Mouse (Mus musculus) hindbrain, embryonic 11.5 days (tissue): ENCODE measurements around the gene Irak4. TPM values are rescaled to one million over a fixed set of nuclear protein-coding genes. Genes with fewer than 3 reads are reported as not detected.

Experiments used
- ATAC-seq: fragments of 200-750 bp; cut with Nextera tagmentation; 2 replicates; pipeline ENCODE4 v1.8.0; 2017; ENCODE audit warnings: mild to moderate bottlenecking, moderate TSS enrichment, moderate library complexity; ENCODE audit not compliant: low FRiP score
- DNase-seq: peaks from one replicate; pipeline ENCODE4 v3.0.0-alpha.2; 2015; ENCODE audit warnings: low spot score
- H3K27ac ChIP-seq: fragments of 300-500 bp; sonication (generic); 2 replicates; pipeline ENCODE4 v1.5.1; 2014; ENCODE audit warnings: mild to moderate bottlenecking, low read depth, low read length
- H3K27me3 ChIP-seq: fragments of 300-500 bp; sonication (generic); 2 replicates; pipeline ENCODE4 v1.6.1; 2014; ENCODE audit warnings: mild to moderate bottlenecking, low read length, moderate library complexity, mixed read lengths; ENCODE audit not compliant: control insufficient read depth, insufficient read depth
- H3K36me3 ChIP-seq: fragments of 300-500 bp; sonication (generic); 2 replicates; pipeline ENCODE4 v1.6.1; 2014; ENCODE audit warnings: mild to moderate bottlenecking, low read length, moderate library complexity, mixed read lengths; ENCODE audit not compliant: control insufficient read depth, insufficient read depth
- H3K4me1 ChIP-seq: fragments of 300-500 bp; sonication (generic); replicated peaks from 2 replicates; pipeline ENCODE4 v1.6.1; 2014; ENCODE audit warnings: low read length, mixed read lengths; ENCODE audit not compliant: control insufficient read depth, insufficient read depth
- H3K4me2 ChIP-seq: fragments of 300-500 bp; sonication (generic); replicated peaks from 2 replicates; pipeline ENCODE4 v1.6.1; 2014; ENCODE audit warnings: mild to moderate bottlenecking, low read depth, low read length
- H3K4me3 ChIP-seq: fragments of 300-500 bp; sonication (generic); 2 replicates; pipeline ENCODE4 v1.5.1; 2014; ENCODE audit warnings: low read depth, low read length
- H3K9ac ChIP-seq: fragments of 300-500 bp; sonication (generic); 2 replicates; pipeline ENCODE4 v1.6.1; 2014; ENCODE audit warnings: low read depth, low read length
- H3K9me3 ChIP-seq: fragments of 300-500 bp; sonication (generic); 2 replicates; pipeline ENCODE4 v1.6.1; 2016; ENCODE audit warnings: low read length; ENCODE audit not compliant: control insufficient read depth
- WGBS: fragments of 180-500 bp; shearing (Covaris S2); extraction: QIAGEN DNeasy Blood & Tissue Kit; methylation state at CpG from one replicate; pipeline ENCODE4 v1.1.7; 2014; 5-methylcytosine and 5-hydroxymethylcytosine counted together
- polyA plus RNA-seq: library from polyadenylated mRNA; unstranded; fragments of >200 nt; fragmentation: Nextera tagmentation; extraction: Ambion mirVana; gene quantifications from 2 replicates; pipeline ENCODE4 v1.2.1, GENCODE M21; 2014

Gene Irak4
- polyA plus RNA-seq, 1 experiment from 2014 or later: 3.0 TPM

GRCm38 (mm10) chr15:94630553-94630952, 87.1 kb downstream of the Irak4 start:
- no peak overlapping the region for H3K9ac ChIP-seq
- no peak overlapping the region for H3K4me2 ChIP-seq
- no peak for DNase-seq
- no peak for ATAC-seq
- H3K9me3 ChIP-seq: no peaks in the 10 kb centered on the region
- H3K36me3 ChIP-seq: no peaks in the 10 kb centered on the region
- H3K27me3 ChIP-seq: no peaks in the 10 kb centered on the region
- no peak overlapping the region for H3K4me3 ChIP-seq
- H3K4me1 ChIP-seq: no peaks in the 10 kb centered on the region
- H3K27ac ChIP-seq: no peak overlapping the region
- WGBS: 78% methylated on average over 4 of the region's 4 CpGs

Other genes with a start within 250 kb of the Irak4 start
- gene Adamts20, start 78.2 kb upstream of the Irak4 start, polyA plus RNA-seq: 3.7 and 4.3 TPM in 2 replicates
- 9.0 and 10.7 TPM in 2 replicates for gene Pus7l, start 96 bp upstream of the Irak4 start, polyA plus RNA-seq
- gene Twf1, start 46.2 kb downstream of the Irak4 start, polyA plus RNA-seq: 113 and 115 TPM in 2 replicates
- gene Tmem117, start 85.6 kb downstream of the Irak4 start, polyA plus RNA-seq: 2.0 and 3.3 TPM in 2 replicates